Mouse (Mus musculus): ENCODE measurements around the gene Nt5e. TPM values are rescaled to one million over a fixed set of nuclear protein-coding genes. Genes with fewer than 3 reads are reported as not detected.

Nt5e gene
- polyA plus RNA-seq, 1 experiment from 2014 or later: 0.46 TPM

GRCm38 (mm10) chr9:88319226-88319625 lies 7.8 kb upstream of the Nt5e start:
- Histone ChIP-seq H3K4me3 (no peak overlapping the region), H3K27me3 (no peaks in the 10 kb centered on the region), H3K36me3 (ENCODE audit: poor library complexity, severe bottlenecking) (no peaks in the 10 kb centered on the region), H3K4me1 (peaks cover 4% of the 10 kb centered on the region; the same call in 1 of the 2 replicates), H3K9me3 (replicated peaks) (no peaks in the 10 kb centered on the region), H3K4me2 (no peak overlapping the region), H3K9ac (no peak overlapping the region), H3K27ac (no peak overlapping the region)
- ATAC-seq: no peak

DNA sequence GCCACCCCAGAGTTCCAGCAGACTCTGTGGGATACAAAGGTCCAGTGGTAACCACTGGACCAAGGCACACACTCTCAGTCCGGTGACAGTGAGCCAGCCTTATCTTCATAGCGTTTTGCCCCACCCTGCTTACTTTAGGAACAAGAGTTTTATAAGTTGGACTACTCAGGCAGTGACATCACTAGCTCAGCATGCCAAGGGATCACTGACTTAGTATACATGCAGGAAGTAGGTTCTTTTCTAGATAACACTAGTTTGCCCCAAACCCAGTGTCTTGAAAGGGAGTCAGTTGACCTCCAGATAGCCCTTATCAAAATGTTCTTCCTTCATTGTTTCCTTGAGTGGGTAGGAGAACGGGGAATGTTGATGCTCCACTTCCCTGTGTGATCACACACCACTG lies 2.4 kb upstream of the Nt5e start:
- Histone ChIP-seq H3K9ac (no peak overlapping the region), H3K27ac (no peak overlapping the region), H3K27me3 (peaks cover 29% of the 10 kb centered on the region), H3K4me1 (peaks cover 6% of the 10 kb centered on the region), H3K4me2 (no peak overlapping the region), H3K36me3 (ENCODE audit: poor library complexity, severe bottlenecking) (no peaks in the 10 kb centered on the region), H3K4me3 (no peak overlapping the region), H3K9me3 (replicated peaks) (no peaks in the 10 kb centered on the region)
- WGBS: 89% methylated on average over 3 of the region's 3 CpGs
- ATAC-seq: no peak

DNA sequence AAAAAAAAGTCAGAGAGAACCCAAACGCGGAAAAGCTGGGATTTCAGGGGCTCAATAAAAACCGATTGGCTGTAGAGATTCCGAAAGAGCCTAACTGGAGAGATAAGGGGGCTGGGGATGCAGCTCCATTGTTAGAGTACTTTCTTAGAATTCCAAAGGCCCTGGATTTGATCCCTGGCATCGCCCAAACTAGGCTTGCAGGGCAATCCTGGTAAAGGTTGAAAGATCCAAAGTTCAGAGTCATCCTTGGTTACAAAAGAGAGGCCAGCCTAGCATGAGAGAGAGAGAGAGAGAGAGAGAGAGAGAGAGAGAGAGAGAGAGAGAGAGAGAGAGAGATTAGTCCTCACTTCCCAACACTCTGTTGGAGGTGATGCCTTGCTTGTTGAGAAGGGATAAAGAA lies 1.7 kb downstream of the Nt5e start:
- no peak overlapping the region for H3K4me3 ChIP-seq
- no peak overlapping the region for H3K27ac ChIP-seq
- ATAC-seq: no peak
- no peaks in the 10 kb centered on the region for H3K36me3 ChIP-seq (ENCODE audit: poor library complexity, severe bottlenecking)
- H3K27me3 ChIP-seq: peaks cover 44% of the 10 kb centered on the region
- H3K4me2 ChIP-seq: no peak overlapping the region
- peaks cover 13% of the 10 kb centered on the region for H3K4me1 ChIP-seq
- 18% methylated on average over 5 of the region's 5 CpGs for WGBS
- H3K9ac ChIP-seq: no peak overlapping the region
- no peaks in the 10 kb centered on the region for H3K9me3 ChIP-seq (replicated peaks)

DNA sequence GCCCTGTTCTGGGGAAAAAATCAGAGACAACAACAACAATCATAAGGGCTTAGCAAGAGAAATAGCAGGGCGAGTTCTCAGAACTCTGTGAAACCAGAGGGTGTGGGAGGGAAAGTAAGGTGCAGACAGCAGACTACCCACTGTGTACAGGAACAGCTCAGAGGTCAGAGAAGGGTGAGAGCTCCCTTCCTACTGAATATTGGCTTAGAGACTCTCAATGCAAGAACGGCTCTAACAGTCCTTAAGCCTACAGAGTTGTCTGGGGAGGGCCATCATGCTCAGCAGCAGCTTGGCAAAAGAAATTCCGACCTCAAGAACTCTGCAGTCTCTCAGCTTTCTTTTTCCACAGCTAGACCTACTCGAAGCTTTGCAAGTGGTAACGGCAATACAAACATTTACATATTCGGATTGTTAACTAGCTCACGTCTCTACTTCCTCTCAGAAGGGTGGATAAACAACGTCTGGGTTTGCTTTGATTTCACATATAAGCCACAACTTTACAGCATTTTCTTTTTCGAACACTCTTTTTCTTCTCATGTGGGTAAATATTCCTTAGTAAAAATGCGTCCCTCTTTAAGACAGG lies 2.3 kb downstream of the Nt5e start:
- 45% methylated on average over 10 of the region's 10 CpGs for WGBS

DNA sequence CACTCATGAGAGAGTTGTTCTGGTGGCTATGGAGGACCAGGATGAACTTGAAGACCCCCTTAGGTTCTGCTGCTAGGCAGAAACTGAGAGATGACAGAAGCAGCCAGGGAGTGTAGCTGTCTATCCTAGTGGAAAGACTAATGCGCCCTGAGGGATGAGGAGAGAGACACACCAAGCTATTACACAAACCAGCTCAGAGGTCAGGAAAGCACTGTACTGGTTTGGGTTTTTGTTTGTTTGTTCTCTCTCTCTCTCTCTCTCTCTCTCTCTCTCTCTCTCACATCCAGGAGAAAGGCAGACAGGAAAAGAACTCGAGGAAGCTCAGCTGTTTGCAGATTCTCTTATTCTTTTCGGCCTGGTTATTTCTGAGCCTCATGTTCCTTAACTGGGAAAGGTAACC lies 3.3 kb downstream of the Nt5e start:
- Histone ChIP-seq H3K27ac (no peak overlapping the region), H3K36me3 (ENCODE audit: poor library complexity, severe bottlenecking) (no peaks in the 10 kb centered on the region), H3K9ac (no peak overlapping the region), H3K4me1 (peaks cover 13% of the 10 kb centered on the region), H3K4me3 (no peak overlapping the region), H3K4me2 (no peak overlapping the region), H3K27me3 (peaks cover 43% of the 10 kb centered on the region), H3K9me3 (replicated peaks) (no peaks in the 10 kb centered on the region)
- ATAC-seq: no peak
- WGBS: 85% methylated on average over 3 of the region's 3 CpGs

More for the DNA sequence above, 2.3 kb downstream of the Nt5e start:
- ATAC-seq: no peak
- peaks cover 44% of the 10 kb centered on the region for H3K27me3 ChIP-seq
- H3K27ac ChIP-seq: no peak overlapping the region
- H3K9ac ChIP-seq: no peak overlapping the region
- no peak overlapping the region for H3K4me3 ChIP-seq
- H3K4me2 ChIP-seq: no peak overlapping the region
- H3K4me1 ChIP-seq: peaks cover 13% of the 10 kb centered on the region
- H3K36me3 ChIP-seq (ENCODE audit: poor library complexity, severe bottlenecking): no peaks in the 10 kb centered on the region
- H3K9me3 ChIP-seq (replicated peaks): no peaks in the 10 kb centered on the region

DNA sequence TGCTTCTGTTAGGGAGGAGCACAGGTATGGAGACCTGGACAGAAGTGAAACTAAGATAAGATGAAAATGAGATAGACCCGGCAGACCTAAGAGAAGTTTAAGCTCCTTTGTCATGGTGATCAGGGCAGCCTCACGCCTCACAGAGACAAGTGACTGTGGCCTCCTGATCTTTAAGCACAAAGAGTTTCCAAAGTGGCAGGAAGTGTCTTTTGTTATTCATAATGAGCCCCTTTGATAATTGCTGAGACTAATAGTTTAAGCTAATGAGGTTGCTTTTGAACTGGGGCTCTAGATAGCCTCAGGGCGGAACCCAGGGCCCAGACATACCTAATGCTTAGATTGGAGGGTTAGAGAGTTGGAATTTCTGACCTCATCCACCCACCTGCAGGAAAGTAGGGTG lies 5.5 kb downstream of the Nt5e start:
- Histone ChIP-seq H3K4me2 (peak overlapping the region; percentile 16; the same call in 1 of the 2 replicates), H3K4me1 (peaks cover 13% of the 10 kb centered on the region), H3K36me3 (ENCODE audit: poor library complexity, severe bottlenecking) (no peaks in the 10 kb centered on the region), H3K9ac (no peak overlapping the region), H3K27me3 (peaks cover 36% of the 10 kb centered on the region), H3K9me3 (replicated peaks) (no peaks in the 10 kb centered on the region), H3K4me3 (no peak overlapping the region), H3K27ac (no peak overlapping the region)
- WGBS: 6% methylated on average over 3 of the region's 3 CpGs
- peak; percentile 62; the same call in 1 of the 2 replicates for ATAC-seq

- Histone ChIP-seq H3K4me2 (no peak overlapping the region), H3K27me3 (peaks cover 4% of the 10 kb centered on the region), H3K27ac (no peak overlapping the region), H3K4me1 (peaks cover 7% of the 10 kb centered on the region), H3K36me3 (ENCODE audit: poor library complexity, severe bottlenecking) (no peaks in the 10 kb centered on the region), H3K9me3 (replicated peaks) (no peaks in the 10 kb centered on the region), H3K9ac (no peak overlapping the region), H3K4me3 (no peak overlapping the region)
- ATAC-seq: no peak
- WGBS: 74% methylated on average over 1 of the region's 2 CpGs
Observed at GRCm38 (mm10) chr9:88335839-88336238, 8.8 kb downstream of the Nt5e start.

DNA sequence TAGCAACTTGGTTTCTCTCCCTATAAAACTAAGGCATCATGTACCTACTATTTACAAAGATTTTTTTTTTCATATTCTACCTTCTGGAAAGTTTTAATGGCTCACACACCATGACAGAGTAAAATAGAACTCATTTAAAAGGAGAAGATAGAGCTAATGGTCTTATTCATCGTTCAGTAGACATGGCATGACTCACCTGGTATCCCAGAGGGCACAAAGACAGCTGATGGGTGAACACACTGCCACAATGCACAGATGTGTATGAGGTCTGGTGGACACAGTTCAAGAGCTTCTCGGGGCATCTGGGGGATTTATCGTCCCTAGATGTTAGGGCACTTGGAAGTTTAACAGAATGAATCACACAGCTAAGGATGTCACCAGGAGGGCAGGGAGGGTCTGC lies 13.8 kb downstream of the Nt5e start:
- no peaks in the 10 kb centered on the region for H3K36me3 ChIP-seq (ENCODE audit: poor library complexity, severe bottlenecking)
- H3K4me3 ChIP-seq: no peak overlapping the region
- H3K27ac ChIP-seq: no peak overlapping the region
- no peak overlapping the region for H3K9ac ChIP-seq
- no peaks in the 10 kb centered on the region for H3K4me1 ChIP-seq
- H3K27me3 ChIP-seq: no peaks in the 10 kb centered on the region
- ATAC-seq: no peak
- H3K9me3 ChIP-seq (replicated peaks): no peaks in the 10 kb centered on the region
- WGBS: 93% methylated on average over 3 of the region's 3 CpGs
- no peak overlapping the region for H3K4me2 ChIP-seq

DNA sequence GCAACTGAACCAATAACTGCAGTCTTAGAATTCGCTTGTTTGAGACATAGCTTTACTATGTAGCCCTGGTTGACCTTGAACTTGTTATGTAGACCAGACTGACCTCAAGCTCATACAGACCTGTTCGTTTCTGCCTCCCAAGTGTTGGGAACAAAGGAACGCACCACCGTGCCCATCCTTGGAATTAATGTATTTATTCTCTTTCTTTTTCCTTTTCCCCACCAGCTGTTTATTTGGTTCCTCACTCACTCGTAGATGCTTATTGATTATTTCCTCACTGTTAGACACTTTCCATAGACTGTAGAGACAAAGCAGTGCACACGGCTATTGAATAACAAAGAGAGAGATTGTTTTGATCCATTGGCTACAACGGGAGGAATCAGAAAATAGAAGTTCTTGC lies 15.2 kb downstream of the Nt5e start:
- Histone ChIP-seq H3K4me3 (no peak overlapping the region), H3K27me3 (no peaks in the 10 kb centered on the region), H3K9ac (no peak overlapping the region), H3K27ac (no peak overlapping the region), H3K9me3 (replicated peaks) (no peaks in the 10 kb centered on the region), H3K36me3 (ENCODE audit: poor library complexity, severe bottlenecking) (no peaks in the 10 kb centered on the region), H3K4me1 (no peaks in the 10 kb centered on the region), H3K4me2 (no peak overlapping the region)
- 52% methylated on average over 7 of the region's 7 CpGs for WGBS
- no peak for ATAC-seq

DNA sequence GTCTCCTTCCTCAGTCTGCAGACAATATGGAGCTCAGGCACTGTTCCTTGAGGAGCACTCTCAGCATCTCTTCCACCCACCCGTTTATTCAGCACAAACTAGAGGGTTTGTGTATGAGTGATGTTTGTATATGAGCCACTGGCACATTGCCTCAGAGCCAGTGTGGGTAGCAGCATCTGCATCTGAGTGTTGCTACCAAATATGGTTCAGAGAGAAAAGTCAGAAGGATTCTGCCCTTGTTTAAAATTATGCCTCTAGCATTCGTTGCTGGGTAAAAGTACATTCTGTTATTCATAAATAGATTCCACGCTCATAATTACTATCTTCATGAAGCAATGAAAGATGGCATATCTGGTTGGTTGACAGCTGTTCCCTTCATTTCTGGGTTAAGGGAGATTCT lies 15.7 kb downstream of the Nt5e start:
- ATAC-seq: no peak
- 79% methylated on average over 3 of the region's 3 CpGs for WGBS

GRCm38 (mm10) chr9:88344424-88344823 lies 17.4 kb downstream of the Nt5e start:
- H3K36me3 ChIP-seq (ENCODE audit: poor library complexity, severe bottlenecking): no peaks in the 10 kb centered on the region
- ATAC-seq: no peak
- no peak overlapping the region for H3K4me3 ChIP-seq
- H3K9ac ChIP-seq: no peak overlapping the region
- no peaks in the 10 kb centered on the region for H3K27me3 ChIP-seq
- no peak overlapping the region for H3K27ac ChIP-seq
- WGBS: 92% methylated on average over 2 of the region's 2 CpGs
- no peaks in the 10 kb centered on the region for H3K9me3 ChIP-seq (replicated peaks)
- no peaks in the 10 kb centered on the region for H3K4me1 ChIP-seq
- no peak overlapping the region for H3K4me2 ChIP-seq

More for the DNA sequence above, 15.7 kb downstream of the Nt5e start:
- Histone ChIP-seq H3K36me3 (ENCODE audit: poor library complexity, severe bottlenecking) (no peaks in the 10 kb centered on the region), H3K4me3 (no peak overlapping the region), H3K4me2 (no peak overlapping the region), H3K9ac (no peak overlapping the region), H3K27ac (no peak overlapping the region), H3K27me3 (no peaks in the 10 kb centered on the region), H3K9me3 (replicated peaks) (no peaks in the 10 kb centered on the region), H3K4me1 (no peaks in the 10 kb centered on the region)

DNA sequence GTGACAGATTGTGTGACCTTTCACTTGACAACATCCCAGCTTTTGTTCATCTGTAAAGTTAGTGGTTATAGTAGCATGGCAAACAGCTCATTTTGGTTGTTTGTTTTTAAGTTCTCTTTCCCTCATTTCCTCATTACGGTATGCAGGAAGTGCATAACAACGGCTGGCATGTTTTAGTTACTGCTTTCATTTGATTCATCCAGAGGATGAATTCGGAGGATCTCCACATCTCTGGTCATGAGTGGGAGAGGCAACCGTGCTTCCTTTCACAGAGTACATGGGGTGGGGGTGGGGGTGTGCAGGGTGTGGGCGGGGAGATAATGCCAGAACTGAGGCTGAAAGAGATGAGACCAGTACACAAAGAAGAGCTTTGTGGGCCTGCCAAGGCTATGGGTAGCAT lies 19.9 kb downstream of the Nt5e start:
- ATAC-seq: no peak
- no peaks in the 10 kb centered on the region for H3K9me3 ChIP-seq (replicated peaks)
- WGBS: 83% methylated on average over 5 of the region's 5 CpGs

DNA sequence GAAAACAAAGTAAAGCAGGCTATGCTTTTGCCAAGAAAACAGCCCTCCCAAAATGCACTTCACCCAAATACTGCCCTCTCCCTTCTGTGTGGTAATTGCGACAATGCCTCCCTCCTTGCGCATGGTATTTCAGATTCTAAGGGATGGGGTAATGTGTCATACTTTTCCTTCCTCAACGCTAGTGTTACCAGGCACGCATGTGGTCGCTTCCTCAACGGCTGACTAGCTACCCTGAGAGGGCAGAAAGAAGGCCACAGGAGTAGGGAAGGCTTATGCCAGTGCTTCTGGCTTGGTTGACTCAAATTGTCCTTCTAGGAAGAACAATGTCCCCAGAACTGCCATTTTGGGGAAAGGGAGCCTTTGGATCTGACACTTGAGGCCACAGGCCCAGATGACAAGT lies 21.6 kb downstream of the Nt5e start:
- Histone ChIP-seq H3K27ac (no peak overlapping the region), H3K4me2 (no peak overlapping the region), H3K9ac (no peak overlapping the region), H3K36me3 (ENCODE audit: poor library complexity, severe bottlenecking) (no peaks in the 10 kb centered on the region), H3K27me3 (no peaks in the 10 kb centered on the region), H3K4me1 (peaks cover 7% of the 10 kb centered on the region; the same call in 1 of the 2 replicates), H3K9me3 (replicated peaks) (no peaks in the 10 kb centered on the region), H3K4me3 (no peak overlapping the region)
- 94% methylated on average over 6 of the region's 6 CpGs for whole genome bisulfite sequencing
- no peak for ATAC-seq

More for the DNA sequence above, 19.9 kb downstream of the Nt5e start:
- H3K9ac ChIP-seq: no peak overlapping the region
- no peaks in the 10 kb centered on the region for H3K4me1 ChIP-seq
- no peak overlapping the region for H3K27ac ChIP-seq
- H3K4me3 ChIP-seq: no peak overlapping the region
- H3K27me3 ChIP-seq: no peaks in the 10 kb centered on the region
- H3K4me2 ChIP-seq: no peak overlapping the region
- no peaks in the 10 kb centered on the region for H3K36me3 ChIP-seq (ENCODE audit: poor library complexity, severe bottlenecking)

All from forebrain, embryonic 13.5 days (tissue).